Mouse (Mus musculus): ENCODE results near the gene Ankfn1.
A peak's percentile ranks its signal among the peaks of the same experiment; 100 is the strongest.

Ankfn1 gene

DNA sequence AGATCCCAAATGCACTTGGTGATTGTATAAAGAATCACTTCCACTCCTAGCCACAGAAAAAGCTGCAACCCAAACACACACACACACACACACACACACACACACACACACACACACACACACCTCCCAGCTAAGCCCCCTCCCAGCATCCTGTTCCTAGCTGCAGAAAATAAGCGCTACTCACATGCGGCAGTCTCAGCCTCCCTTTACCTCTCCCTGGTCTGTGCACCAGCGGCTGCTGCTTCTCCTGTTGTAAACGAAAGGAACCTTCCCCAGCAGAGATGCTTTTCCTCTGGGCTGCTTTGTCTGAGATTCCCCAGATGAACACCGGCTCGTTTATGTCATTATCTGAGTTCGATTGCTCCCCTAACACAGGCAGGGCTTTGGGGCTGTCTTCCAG is at the start of gene Ankfn1:
Gene Ankfn1, minus strand, starts transcription at position 223 of the 400 bp plus-strand sequence.
- no peak for DNase-seq (ENCODE audit: low read depth, low spot score)

DNA sequence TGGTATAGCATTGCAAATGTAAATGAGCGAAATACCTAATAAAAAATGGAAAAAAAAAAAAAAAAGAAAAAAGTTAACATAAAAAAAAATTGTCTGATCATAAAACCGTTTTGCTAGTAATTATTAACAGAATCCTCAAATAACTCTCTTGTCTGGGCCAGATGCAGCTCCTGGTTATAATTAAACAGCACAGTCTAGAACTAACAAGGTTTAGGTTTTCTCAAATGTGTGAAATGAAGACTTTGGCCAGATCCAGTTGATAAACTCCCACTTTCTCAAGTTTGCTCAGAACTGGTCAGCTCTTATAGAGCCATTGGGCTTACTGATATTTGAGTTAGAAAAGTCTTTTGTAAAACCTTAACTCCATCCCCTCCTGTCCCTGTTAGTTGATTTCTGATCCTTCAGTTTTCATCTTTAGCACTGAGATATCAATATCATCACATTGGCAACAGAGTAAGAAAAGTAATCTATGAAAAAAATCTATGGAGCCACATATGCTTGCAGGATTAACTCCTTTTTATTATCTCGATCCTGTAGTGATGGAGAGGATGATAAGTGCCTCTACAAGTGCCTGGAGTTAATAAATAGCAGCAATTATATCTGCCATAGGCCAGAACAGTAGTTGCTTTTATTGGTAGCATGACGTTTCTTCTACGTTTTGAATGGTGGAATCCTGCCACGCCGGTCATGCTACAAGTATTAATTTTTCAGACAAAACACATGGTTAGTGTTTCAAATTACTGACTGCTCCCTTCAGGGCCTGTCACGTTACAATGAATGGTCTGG is 46.4 kb upstream of the Ankfn1 start:
- no peak for DNase-seq (ENCODE audit: low read depth, low spot score)

DNA sequence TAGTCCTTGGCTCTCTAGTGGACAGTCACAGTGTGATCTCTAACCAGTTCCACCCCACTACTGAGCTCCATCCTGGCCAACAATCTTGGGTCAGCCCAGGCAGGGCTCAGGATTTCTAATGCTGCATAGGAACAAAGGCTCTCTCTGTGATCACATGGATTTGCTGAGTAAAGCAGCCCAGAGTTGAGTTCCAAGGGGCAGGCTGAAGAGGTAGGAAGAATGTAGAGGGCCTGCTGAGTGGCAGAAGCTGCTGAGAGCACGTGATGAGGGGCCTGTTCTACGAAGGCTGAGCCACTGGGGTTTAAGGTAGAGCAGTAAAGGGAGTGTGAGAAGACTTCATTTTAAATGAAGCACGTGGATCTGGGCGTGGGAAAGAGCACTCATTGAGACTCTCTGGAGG is 41.1 kb upstream of the Ankfn1 start:
- no peak for DNase-seq (ENCODE audit: low read depth, low spot score)

DNA sequence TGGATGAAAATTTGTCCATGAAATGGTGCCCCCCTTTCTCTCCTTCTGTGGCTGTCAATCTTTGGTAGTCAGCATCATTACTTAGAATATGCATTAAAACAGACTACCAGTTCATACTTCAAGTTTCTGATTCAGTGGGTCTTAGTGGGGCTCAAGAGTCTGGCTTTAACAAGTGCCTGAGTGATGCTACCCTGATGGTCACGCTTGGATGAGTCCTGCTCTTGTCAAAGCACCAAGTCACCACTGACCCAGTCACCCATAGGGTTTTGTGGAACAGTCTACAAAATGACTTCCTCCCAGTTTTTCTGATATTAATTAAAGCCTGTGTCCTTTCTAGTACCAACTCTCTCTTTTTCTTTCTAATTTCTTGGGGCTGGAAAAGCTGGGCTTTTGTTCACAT is 34.0 kb upstream of the Ankfn1 start:
- no peak for DNase-seq (ENCODE audit: low read depth, low spot score)

DNA sequence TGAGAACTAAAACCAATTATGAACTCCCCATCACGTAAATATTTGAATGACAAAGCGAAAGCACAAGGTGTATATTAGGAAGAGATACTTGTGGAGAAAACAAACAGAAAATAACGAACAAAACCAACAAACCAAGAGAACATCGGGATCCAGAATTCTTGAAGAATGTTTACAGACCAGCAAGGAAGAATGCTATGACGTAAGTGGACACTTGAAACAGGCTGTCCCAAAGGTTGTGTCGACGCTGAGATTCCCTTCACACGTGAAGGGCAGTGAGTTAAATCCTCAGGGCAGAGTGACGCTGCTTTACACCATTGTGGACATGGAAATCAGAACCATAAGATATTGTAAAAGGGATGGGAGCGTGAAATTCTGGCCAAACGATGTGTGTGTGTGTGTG is 30.5 kb upstream of the Ankfn1 start:
- no peak for DNase-seq (ENCODE audit: low read depth, low spot score)

DNA sequence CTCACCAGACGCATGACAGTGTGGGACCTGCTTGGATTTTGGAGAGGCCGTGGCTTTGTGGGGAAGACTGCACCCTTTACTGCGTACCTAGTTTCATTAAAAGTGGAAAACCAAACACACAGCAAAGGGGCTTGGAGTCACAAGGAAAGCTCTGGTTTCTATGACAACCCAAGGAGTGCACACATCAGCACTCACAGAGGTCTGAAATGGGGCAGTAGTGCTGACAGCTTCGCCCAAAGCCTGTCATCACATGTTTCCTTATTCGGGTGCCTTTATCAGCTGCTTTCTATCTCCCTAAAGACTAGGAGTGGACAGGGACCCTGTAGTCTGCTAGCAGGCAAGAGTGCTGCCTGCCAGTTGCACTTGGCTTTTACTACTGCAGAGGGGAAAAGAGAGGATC is 27.4 kb upstream of the Ankfn1 start:
- no peak for DNase-seq (ENCODE audit: low read depth, low spot score)

DNA sequence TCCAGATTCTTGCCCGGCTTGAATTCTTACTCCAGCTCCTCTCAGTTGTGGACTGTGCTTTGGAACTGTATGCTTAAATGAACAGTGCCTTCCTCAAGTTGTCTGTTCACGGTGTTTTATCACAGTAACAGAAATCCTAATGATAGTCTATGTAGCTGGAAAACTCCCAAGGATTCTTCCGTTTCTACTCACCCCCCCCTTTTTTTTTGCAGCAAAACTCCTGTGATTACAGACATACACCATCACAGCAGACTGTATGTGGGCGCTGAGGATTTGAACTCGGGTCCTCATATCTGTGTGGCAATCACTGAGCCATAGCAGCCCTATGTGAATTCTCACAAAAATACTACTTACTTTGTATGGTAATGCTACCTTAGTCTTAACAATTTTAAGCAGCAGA is 26.5 kb upstream of the Ankfn1 start:
- no peak for DNase-seq (ENCODE audit: low read depth, low spot score)

DNA sequence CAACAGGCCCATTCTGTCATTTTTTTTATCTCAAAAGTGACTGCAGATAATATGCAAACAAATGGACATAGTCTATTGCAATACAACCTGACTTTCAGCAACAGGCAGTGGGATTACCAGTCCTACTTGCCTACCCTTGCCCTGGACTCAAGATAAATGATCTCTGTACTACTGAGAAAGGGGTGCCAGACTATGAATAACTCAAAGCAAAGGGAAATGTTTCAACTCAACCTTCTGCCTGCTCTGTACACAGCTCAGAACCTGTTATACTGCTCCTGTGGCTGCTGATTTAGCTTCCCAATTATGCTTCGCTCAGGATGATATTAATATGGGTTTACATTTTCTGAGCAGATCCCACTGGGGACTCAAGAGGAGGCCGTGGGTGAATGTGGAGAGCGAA is 15.3 kb upstream of the Ankfn1 start:
- DNase-seq (ENCODE audit: low read depth, low spot score): no peak

DNA sequence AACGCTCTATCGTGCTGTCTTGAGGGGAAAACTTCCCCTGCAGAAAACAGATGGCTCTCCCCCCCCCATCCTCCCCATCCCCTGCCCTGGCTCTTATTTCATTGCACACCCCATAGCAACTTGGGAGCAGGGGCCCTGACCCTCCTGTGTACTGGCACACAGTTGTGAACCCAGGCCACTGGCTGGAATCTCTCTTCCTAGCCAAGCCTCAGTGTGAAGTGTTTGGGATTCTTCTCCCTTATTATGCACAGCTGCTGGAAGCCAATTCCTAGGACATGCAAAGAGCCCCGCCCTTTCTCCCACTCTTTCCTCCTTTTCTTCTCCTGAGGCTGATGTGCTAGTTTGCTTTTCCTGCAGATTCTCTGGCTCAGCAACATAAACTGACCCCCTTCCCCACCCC is 1.4 kb downstream of the Ankfn1 start:
- no peak for DNase-seq (ENCODE audit: low read depth, low spot score)

DNA sequence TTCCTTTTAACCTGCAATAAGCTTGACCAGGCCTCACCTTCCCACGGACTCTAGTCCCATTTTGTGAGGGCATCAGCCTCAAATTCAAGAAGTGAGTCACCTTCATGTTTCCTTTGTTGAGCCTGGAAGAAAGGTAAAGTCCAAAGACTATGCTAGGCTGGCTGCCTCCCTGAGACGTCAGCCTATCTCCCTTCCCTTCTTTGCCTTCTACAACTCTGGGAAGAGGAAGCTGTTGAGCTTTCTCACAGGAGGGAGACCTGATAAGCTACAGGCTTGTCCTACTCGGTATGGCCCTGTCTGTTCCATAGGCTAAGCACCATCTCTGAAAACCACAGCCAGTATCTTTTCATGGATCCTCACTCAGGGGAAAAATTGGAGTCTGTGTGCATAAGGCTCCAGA is 2.5 kb downstream of the Ankfn1 start:
- DNase-seq (ENCODE audit: low read depth, low spot score): no peak

DNA sequence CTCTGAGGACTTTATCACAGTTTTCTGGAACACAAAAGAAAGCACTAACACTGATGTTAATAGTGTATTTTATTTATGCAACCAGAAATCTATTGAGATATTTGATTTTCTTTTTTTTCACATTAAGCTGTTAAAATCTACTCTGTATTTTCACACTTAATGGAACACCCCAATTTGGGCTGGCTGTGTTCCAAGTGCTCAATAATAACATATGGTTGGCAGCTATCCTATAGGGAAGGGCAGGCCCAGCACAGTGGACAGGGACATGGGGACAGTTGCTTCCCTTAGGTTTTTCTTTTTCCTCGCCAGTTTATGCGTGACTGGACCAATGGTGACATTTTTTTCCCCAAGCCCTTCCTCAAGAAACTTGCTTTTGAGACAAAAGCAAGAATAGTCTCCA is 4.5 kb downstream of the Ankfn1 start:
- no peak for DNase-seq (ENCODE audit: low read depth, low spot score)

DNA sequence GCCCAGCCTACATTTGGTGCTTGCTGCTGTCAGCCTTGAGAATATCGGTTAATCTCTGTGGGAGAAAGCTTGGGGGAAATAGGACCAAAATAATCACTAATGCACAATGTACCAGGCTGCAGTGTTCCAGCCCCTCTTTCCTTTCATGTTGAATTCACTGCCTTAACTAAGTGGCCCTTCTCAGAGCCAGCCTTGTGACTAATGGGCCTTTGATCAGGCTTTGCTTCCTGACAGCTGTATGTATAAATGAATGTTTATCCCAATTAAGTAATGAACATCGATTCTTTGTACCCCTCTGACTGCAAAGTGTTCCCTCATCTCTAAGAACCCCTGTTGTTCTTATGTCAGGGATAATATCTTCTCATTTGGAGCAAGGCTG is 11.7 kb downstream of the Ankfn1 start:
- no peak for DNase-seq (ENCODE audit: low read depth, low spot score)

DNA sequence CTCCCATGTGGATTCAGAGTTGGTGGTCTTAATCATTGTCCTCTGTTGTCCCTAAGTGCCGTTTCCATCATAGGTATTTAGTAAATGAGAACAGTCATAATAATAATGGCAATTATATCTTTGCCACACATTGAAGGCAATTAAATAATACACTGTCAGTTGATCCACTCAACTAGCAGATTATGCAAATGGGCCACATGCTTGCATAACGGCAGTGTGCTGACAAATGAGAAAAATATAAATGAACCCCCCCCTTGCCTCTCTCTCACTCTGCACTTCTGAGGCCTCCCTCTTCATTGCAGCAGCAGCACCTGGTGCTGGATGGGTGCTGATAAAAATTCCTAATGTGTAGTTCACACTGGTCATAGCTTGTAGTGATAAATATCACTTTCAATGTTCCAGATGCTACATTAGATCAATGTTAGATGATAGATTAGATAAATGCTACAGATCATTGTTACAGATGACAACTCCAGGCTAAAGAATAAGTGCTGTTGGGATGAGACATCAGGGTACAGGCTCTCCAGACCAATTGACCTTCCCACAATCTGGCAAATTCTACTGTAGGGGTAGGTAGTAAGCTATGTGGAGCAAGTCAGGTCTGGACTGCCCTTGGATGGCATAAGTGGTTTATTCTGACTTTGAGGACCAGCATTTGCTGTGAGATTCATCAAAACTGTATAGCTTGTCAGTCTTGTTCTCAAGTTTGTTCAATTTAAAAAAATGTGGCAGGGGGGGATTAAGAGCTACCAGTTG is 12.3 kb downstream of the Ankfn1 start:
- no peak for DNase-seq (ENCODE audit: low read depth, low spot score)

DNA sequence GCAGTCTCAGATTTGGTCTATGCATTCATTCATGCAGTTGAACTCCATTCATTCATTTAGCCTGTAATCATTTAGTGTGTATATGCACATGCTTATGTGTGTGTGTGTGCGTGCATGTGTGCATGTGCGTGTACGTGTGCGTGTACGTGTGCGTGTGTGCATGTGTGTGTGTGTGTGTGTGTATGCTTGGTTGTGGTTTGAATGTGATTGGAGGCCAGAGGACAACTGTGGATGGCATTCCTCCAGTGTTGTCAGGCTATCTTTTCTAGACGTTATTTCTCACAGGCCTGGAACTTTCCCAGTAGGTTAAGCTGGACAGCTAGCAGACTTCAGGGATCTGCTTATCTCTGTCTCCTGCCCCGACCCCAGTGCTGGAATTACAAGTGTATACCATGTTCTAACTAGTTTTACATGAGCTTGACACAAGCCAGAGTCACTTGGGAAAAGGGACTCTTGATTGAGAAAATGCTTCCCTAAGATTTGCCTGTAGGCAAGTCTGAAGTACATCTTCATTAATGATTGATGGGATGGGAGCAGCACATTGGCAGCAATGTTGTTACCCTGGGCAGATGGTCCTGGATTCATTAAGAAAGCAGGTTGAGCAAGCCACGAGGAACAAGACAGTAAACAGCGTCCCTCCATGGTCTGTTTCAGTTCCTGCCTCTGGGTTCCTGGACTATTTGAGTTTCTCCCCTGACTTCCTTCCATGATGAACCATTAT is 43.3 kb downstream of the Ankfn1 start:
- DNase-seq (ENCODE audit: low read depth, low spot score): no peak

DNA sequence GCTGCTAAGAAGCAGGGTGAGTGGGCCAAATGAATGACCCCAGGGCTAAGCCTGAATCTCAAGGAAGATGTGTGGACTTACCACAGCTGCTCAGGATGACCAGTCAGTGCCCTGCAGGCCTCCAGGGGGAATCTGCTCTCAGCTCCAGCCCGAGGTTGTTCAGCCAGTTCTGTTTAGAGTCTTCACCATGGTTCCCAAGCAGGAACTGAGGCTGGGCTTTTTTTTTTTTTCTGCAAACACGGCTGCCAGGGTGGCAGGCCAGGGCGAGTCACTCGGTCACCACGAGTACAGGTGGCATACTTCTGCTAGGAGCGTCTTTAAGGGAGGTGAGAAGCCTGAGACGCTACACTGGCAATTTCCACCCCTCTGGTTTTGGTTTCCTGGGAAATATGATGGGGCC is 43.9 kb downstream of the Ankfn1 start:
- no peak for DNase-seq (ENCODE audit: low read depth, low spot score)

DNA sequence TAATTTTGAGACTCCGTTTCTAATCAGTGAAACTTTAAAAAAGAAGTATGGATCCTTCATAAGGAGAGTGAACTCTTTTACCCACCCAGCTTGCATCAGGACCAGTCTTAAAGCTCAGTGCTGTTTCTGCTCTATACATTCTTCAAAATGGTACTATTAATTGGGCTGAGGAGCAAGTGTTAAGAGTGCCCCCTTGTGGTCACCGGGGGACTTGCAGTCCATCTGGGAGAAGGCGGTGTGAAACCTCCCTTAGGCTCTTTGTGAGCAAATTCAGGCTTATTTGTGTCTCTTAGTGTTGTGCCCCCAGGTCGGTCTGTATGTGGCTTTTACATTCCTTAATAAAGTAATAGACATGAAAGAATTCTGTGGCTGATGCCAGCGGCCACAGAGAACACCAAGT is 56.6 kb downstream of the Ankfn1 start:
- peak; percentile 25 for DNase-seq (ENCODE audit: low read depth, low spot score)

DNA sequence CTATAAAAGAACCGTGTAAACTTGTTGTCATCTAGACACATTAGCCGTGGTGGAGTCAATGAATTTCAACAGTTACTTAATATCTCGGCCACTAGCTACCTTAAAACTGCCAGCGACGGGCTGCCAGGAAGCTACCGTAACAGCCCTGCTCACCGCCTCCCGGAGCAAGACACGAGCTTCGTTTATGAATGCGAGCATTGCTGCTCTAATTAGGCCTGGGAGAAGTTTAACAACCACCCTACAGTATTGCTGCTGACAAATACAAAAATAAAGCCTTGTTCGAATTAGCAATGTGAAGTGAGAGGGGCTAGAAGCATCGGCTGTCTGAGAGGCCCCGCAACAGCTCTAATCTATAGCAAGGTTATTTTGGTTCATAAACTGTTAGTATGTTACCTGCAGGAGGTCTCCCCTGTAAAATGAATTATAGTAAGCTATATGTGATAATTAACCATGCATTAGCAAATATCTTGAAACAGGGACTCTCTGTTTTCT is 58.9 kb downstream of the Ankfn1 start:
- DNase-seq (ENCODE audit: low read depth, low spot score): no peak

DNA sequence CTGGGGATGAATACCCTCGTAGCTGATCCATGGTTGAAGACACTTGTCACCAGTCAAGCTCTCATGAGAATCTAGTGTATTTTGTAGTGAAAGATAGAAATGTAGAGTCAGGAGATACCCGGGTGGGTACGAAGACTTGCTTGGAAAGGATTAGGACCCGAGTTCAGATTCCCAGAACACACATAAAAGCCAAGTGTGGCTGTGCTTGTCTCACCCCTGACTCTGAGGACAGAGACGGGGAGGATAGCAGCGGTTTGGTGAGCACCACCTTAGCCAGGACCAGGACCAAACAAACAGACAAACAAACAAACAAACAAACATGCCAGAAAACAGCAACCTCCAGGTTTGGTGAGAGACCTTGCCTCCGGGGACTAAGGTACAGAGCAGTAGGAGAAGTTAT is 61.1 kb downstream of the Ankfn1 start:
- no peak for DNase-seq (ENCODE audit: low read depth, low spot score)

DNA sequence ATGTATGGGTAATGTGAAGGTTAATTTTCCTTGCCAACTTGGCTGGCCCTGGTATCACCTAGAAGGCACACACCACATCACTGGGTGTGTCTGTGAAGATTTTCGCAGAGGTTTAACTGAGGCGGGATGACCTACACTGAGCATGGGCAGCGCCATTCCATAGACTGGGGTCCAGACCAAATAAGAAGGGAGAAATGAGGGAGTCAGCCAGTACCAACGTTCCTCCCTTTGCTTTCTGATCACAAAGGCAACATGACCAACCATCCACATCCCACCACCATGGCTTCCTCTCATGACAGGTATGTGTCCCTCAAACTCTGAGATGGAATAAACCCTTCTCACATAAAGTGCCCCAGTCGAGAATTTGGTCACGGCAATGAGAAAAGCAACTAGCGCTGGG is 68.9 kb downstream of the Ankfn1 start:
- DNase-seq (ENCODE audit: low read depth, low spot score): no peak

DNA sequence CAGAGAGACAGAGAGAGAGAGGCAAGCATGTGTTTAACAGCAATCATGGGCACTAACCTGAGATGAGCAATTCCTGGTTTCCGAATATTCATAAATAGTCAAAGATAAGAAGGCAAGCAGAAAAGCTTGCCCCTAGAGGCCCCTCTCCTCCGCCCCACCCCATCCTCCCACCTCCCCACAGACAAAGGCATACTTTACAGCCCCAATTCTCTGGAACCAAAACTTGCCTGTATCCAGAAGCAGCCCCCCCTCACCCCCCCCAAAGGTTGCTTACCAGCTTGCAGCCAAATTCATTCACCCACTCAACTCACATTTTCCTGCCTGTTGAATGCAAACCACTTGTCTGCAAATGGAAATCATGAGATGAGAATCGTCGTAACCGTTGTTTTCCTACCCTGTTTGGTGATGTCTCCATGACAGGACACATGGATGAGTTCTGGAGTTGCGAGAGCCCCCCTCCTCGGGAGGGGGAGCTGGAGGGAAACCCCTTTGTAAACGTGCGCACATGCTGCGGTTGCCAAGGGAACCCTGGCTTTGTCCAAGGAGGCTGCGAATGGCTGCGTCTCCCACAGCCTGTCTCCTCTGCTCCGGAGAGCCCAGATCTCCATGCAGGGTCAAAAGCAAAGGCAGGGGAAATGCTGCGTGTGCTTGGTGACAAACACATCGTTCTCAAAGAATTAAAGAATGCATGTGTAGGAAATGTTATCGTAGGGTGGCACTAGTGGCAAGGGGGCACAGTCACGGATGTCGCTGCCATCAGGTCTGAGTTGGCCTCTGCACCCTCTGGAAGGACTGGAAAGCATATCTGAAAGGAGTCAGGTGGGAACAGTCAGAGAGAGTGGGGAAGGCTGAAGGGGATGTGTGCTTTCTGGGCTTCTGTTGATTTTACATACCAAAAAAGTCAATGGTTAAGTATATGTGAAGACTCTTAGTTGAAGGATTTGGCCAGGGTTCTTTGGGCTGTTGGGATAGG is 80.7 kb downstream of the Ankfn1 start:
- no peak for DNase-seq (ENCODE audit: low read depth, low spot score)

DNA sequence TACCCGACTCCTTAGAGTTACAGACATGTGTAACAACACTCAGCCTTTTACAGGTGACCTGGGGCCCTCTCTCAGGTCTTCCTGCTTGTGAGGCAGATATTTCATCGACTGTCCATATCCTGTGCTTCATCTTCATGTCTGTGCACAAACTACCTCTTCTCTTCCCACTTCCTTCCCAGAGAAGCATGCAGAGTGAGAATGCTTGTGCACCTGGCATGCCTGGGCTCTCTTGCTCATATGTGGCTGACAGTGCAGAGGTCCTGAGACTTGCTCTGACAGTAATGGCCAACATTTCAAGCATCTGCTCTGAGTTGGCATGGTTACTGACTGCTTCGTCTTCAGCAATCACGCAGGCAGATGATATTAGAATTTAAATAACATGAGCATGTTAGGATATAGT is 83.8 kb downstream of the Ankfn1 start:
- no peak for DNase-seq (ENCODE audit: low read depth, low spot score)

Data from skeletal muscle tissue, adult 2 months (tissue).